Mouse (Mus musculus) kidney, adult 18-20 months (tissue): Measurements from ENCODE around the gene Gpr89.

ENCODE experiments used
- DNase-seq: peaks from one replicate; pipeline ENCODE4 v3.0.0; 2021

Gpr89 gene

GRCm38 (mm10) chr3:96869091-96869490, 36.1 kb downstream of the Gpr89 start:
- DNase-seq = no peak

- DNase-seq = no peak
Measured at GRCm38 (mm10) chr3:96868566-96868965, 36.6 kb downstream of the Gpr89 start.

GRCm38 (mm10) chr3:96867863-96868262, 37.3 kb downstream of the Gpr89 start:
- DNase-seq = peak; percentile 5

- DNase-seq = peak; percentile 2
Measured at GRCm38 (mm10) chr3:96860498-96860897, 44.6 kb downstream of the Gpr89 start.

GRCm38 (mm10) chr3:96855833-96856232, 49.3 kb downstream of the Gpr89 start:
- DNase-seq = peak; percentile 2

GRCm38 (mm10) chr3:96854376-96854775, 50.8 kb downstream of the Gpr89 start:
- DNase-seq = peak; percentile 2

- DNase-seq = peak; percentile 3
Measured at GRCm38 (mm10) chr3:96852561-96852960, 52.6 kb downstream of the Gpr89 start.

GRCm38 (mm10) chr3:96849168-96849727, 55.9 kb downstream of the Gpr89 start:
- DNase-seq = peak; percentile 5

- DNase-seq = peak; percentile 2
Measured at GRCm38 (mm10) chr3:96848470-96848869, 56.7 kb downstream of the Gpr89 start.

GRCm38 (mm10) chr3:96847661-96848060, 57.5 kb downstream of the Gpr89 start:
- DNase-seq = peak; percentile 4

GRCm38 (mm10) chr3:96846985-96847384, 58.2 kb downstream of the Gpr89 start:
- peak; percentile 36 for DNase-seq

GRCm38 (mm10) chr3:96845806-96846205, 59.3 kb downstream of the Gpr89 start:
- DNase-seq = peak; percentile 13

- peak; percentile 5 for DNase-seq
Measured at GRCm38 (mm10) chr3:96845191-96845590, 60.0 kb downstream of the Gpr89 start.

GRCm38 (mm10) chr3:96838996-96839645, 66.0 kb downstream of the Gpr89 start:
- DNase-seq = peak; percentile 56

GRCm38 (mm10) chr3:96836414-96836813, 68.7 kb downstream of the Gpr89 start:
- DNase-seq = no peak

- peak; percentile 52 for DNase-seq
Measured at GRCm38 (mm10) chr3:96834587-96835348, 70.4 kb downstream of the Gpr89 start.

- peak; percentile 55 for DNase-seq
Measured at GRCm38 (mm10) chr3:96832930-96833329, 72.2 kb downstream of the Gpr89 start.

GRCm38 (mm10) chr3:96829856-96830255, 75.3 kb downstream of the Gpr89 start:
- peak; percentile 80 for DNase-seq

- no peak for DNase-seq
Measured at GRCm38 (mm10) chr3:96828984-96829383, 76.2 kb downstream of the Gpr89 start, which contains the start of the genes Pdzk1 and Cd160. Gene Pdzk1 (plus strand): TSS chr3:96829284. Gene Cd160 (minus strand): TSS chr3:96829351.

- DNase-seq = no peak
Measured at GRCm38 (mm10) chr3:96828308-96828864, 76.8 kb downstream of the Gpr89 start.

GRCm38 (mm10) chr3:96825261-96825660, 79.9 kb downstream of the Gpr89 start:
- DNase-seq = peak; percentile 13

- peak; percentile 58 for DNase-seq
Measured at GRCm38 (mm10) chr3:96824614-96825013, 80.5 kb downstream of the Gpr89 start.

- DNase-seq = peak; percentile 40
Measured at GRCm38 (mm10) chr3:96823701-96824100, 81.4 kb downstream of the Gpr89 start.
